Mouse (Mus musculus): Measurements from ENCODE around the gene Gadl1. TPM values are rescaled to one million over a fixed set of nuclear protein-coding genes. Genes with fewer than 3 reads are reported as not detected.
"Not testable (repeated sequence)": the region's sequence is repeated elsewhere in the genome, so short reads cannot be mapped to it uniquely, and the experiment has no call there.

Gene Gadl1
- total and polyA plus RNA-seq, 3 experiments, result 0.02 to 0.29 TPM; not detected in 1

DNA sequence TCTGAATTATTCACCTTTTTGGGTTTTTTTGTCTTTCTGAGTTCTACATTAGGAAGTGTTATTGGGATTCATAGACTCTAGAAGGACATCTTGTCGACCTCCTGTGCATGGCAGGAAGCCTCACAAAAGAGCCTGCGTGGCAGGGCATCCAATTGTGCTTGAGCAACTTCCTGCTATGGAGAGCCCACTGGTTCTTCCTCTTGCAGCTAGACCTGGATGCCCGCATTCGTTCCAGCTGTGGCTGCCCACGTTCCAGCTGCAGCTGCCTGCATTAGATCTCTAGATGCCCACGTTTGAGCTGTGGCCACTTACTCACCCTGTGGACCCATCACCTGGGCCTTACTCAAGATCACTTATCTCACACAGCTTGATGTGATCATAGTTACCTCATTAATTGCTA is 116.1 kb downstream of the Gadl1 start:
- no peak for DNase-seq

DNA sequence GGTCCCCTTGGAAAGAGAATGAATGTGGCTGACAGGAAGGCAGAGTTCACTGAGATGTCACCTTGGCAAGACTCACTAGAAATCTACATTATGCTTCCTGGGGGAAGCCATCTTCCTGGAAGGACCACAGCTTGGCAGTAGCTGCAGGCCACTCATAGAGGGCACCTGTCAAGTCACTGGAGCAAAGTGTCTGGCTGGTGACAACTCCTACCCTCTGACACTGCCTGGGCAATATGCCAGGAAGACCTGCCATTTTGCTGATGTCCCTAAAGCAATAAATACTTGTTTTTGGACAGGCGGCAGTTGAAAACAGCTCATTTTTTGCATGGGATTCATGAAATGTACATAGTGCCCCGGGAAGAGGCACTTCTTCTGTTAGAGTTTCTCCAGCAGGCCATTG is 119.8 kb downstream of the Gadl1 start:
- DNase-seq, result no peak

- DNase-seq, result no peak
Observed at GRCm38 (mm10) chr9:116032711-116033110, 123.5 kb downstream of the Gadl1 start.

GRCm38 (mm10) chr9:116038275-116038674 is 129.0 kb downstream of the Gadl1 start:
- DNase-seq, result no peak

DNA sequence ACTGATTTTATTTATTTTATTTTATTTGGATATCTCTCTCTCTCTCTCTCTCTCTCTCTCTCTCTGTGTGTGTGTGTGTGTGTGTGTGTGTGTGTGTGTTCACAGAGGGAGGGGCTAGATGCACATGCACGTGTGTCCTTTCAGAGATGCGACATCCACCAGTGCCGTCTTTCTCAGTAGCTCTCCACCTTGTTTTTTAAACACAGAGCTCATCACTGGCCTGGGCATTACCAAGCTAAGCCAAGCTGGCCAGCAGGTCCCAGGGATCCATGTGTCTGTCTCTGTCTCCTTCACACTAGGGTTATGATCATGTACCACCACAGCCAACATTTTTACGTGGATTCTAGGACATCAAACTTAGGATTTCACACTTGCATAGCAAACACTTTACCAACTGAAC is 130.7 kb downstream of the Gadl1 start:
- no peak for DNase-seq

DNA sequence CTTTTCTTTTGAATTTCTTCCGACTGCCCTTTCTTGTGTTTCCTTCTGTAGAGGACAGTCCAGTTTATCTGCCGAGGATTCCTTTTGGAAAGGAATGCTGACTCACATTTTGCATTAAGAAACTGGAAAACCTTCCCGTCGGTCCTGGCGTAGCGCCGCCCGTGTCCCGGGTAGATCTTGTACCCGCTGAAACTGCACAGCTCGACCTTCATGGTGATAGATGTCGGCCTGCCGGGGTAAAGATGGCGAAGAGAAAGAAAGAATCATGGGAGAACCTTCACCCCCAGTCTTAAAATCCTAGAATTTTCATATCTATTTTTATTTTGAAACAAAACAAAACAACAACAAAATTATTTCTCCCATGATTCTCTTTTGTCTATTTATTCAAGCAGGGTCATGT is 131.6 kb downstream of the Gadl1 start:
- not testable (repeated sequence) for DNase-seq

DNA sequence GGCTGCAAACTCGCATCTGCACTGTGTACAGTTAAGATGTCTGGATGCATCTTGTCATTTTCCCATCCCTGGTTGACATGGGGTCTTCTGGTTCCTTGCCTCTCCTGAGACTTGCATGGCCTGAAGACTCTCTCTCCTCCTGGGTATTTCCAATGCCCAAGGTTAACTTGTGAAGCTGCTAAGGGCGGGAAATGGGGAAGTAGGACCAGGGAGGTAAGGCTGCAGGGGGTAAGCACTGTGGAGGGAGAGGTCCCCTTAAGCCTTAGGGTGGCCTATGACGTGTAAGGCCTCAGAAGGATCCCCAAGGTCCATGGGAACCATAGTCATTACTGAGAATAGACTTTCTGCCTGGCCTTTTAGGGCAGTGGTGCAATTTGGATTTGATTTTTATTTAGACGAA is 132.1 kb downstream of the Gadl1 start:
- DNase-seq, result no peak

- peak; percentile 77 for DNase-seq
Observed at GRCm38 (mm10) chr9:116041787-116042186, 132.5 kb downstream of the Gadl1 start.

DNA sequence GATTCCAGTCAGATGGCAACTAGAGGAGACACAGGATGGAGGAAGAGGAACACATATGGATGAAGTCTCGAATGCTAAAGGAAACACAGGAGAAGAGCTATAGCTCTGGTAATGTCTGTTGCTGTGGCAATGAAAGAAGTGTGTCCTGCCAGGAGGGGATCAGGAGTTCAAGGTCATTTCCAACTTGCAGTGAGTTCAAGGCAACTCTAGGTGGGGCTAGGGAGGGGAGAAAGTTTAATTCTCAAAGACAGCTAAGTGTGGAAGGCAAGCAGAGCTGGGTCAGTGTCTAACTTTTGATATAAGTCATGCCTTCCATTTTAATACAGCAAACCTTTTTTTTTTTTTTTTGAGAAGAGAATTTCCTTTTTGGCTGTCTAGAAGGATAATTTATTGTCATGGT is 140.7 kb downstream of the Gadl1 start:
- no peak for DNase-seq

GRCm38 (mm10) chr9:116053976-116054375 is 144.7 kb downstream of the Gadl1 start:
- no peak for DNase-seq

GRCm38 (mm10) chr9:116058475-116058874 is 149.2 kb downstream of the Gadl1 start:
- DNase-seq, result no peak

DNA sequence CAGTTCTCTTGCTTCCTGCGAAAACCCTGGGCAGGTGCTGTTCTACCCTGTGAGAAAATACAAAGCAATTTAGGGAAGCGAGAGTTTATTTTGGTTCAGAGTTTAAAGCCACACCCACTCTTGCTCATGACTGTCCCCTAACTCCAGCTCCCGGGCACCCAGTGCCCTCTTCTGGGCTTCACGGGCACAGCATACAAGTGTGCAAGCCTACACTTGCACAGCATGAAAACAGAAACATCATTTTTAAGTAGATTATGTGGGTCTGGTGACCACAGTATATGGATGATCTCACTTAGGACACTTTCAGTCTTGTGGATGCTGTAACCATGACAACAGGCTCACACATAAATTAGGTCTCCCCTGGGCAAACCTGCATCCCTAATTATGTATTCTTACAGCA is 149.9 kb downstream of the Gadl1 start:
- DNase-seq, result peak; percentile 11

- DNase-seq, result peak; percentile 6
Observed at GRCm38 (mm10) chr9:116060691-116061090, 151.4 kb downstream of the Gadl1 start.

GRCm38 (mm10) chr9:116064774-116065173 is 155.5 kb downstream of the Gadl1 start:
- DNase-seq, result no peak

GRCm38 (mm10) chr9:116071561-116071960 is 162.3 kb downstream of the Gadl1 start:
- DNase-seq, result not testable (repeated sequence)

- DNase-seq, result no peak
Observed at GRCm38 (mm10) chr9:116076163-116076562, 166.9 kb downstream of the Gadl1 start.

GRCm38 (mm10) chr9:116076946-116077345 is 167.7 kb downstream of the Gadl1 start:
- no peak for DNase-seq

- DNase-seq, result no peak
Observed at GRCm38 (mm10) chr9:116077419-116077818, 168.2 kb downstream of the Gadl1 start.

DNA sequence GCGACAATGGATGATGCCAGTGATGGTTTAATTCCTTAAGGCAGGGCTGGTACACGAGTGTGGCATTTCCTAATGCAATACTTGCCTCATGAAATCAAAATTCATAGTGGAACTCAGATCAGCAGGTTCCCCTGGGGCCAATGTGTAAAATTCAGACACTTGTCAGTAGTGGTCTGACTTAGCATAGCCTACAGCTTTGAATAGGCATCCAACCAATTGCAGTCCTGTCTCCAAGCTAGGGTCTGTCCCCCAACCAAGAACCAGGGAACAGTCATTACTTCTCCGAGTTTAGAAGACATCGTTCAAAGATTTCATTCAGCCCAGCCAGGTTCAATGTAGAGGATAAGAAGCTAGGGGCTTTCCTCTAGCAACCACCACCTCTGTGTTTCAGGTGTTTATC is 172.5 kb downstream of the Gadl1 start:
- no peak for DNase-seq

- DNase-seq, result no peak
Observed at GRCm38 (mm10) chr9:116083300-116083699, 174.0 kb downstream of the Gadl1 start.

- DNase-seq, result peak; percentile 49
Observed at GRCm38 (mm10) chr9:116083726-116084323, 174.6 kb downstream of the Gadl1 start.

- no peak for DNase-seq
Observed at GRCm38 (mm10) chr9:116084324-116084931, 175.2 kb downstream of the Gadl1 start.

GRCm38 (mm10) chr9:116085999-116086398 is 176.7 kb downstream of the Gadl1 start:
- DNase-seq, result no peak

GRCm38 (mm10) chr9:116087263-116087662 is 178.0 kb downstream of the Gadl1 start:
- no peak for DNase-seq
